In genomic region chr17:10310046-10310445, GRCm38 (mm10) we compare ENCODE assay signal across 17 mouse cellular contexts. TPM values are rescaled to one million over a fixed set of nuclear protein-coding genes. Genes with fewer than 3 reads are reported as not detected.
DNase-seq lines count a peak whose midpoint lies in the region; ATAC-seq and TF ChIP-seq lines count a peak whose summit lies in the region.
"Had no signal": no experiment of that assay in that cellular context is flagged by ENCODE, and none has a peak within 500 bp of the region (broad histone marks: within the 10 kb centered on the region; RNA-seq: fewer than 3 reads in every experiment).

No protein-coding gene starts in this region.

- intact Hi-C loops in heart, postnatal 10 days (cut with DNase I): loop anchor here (5.0 kb wide), 2 partner anchors 468 to 1143 kb away; no protein-coding TSS in a partner anchor

- H3K27me3 ChIP-seq in heart, embryonic 12.5 days (replicated peaks): no peaks in the 10 kb centered on the region
- no peaks in the 10 kb centered on the region for H3K27me3 ChIP-seq in liver, adult 2 months (ENCODE audit: control insufficient read depth, insufficient read depth, low read length)
- no peaks in the 10 kb centered on the region for H3K27me3 ChIP-seq in liver, embryonic 11.5 days (replicated peaks; ENCODE audit: control insufficient read depth, insufficient read depth, low read length)
- H3K27me3 ChIP-seq in hindbrain, embryonic 14.5 days (ENCODE audit: control insufficient read depth, insufficient read depth, low read length): no peaks in the 10 kb centered on the region
- H3K27me3 ChIP-seq in myocyte (ENCODE audit: control insufficient read depth, insufficient read depth, insufficient read length): no peaks in the 10 kb centered on the region
- H3K27me3 ChIP-seq: forebrain, embryonic 13.5 days had no signal

- H3K36me3 ChIP-seq in heart, embryonic 12.5 days: peaks cover 5% of the 10 kb centered on the region; the same call in 1 of the 2 replicates
- no peaks in the 10 kb centered on the region for H3K36me3 ChIP-seq in liver, adult 2 months (ENCODE audit: control insufficient read depth, insufficient read depth, low read length)
- H3K36me3 ChIP-seq in liver, embryonic 11.5 days (ENCODE audit: control insufficient read depth, insufficient read depth, low read length): no peaks in the 10 kb centered on the region
- H3K36me3 ChIP-seq in hindbrain, embryonic 14.5 days (replicated peaks; ENCODE audit: control insufficient read depth, insufficient read depth): no peaks in the 10 kb centered on the region
- no peaks in the 10 kb centered on the region for H3K36me3 ChIP-seq in myocyte (ENCODE audit: control insufficient read depth, insufficient read depth)

- no peak overlapping the region for H3K27ac ChIP-seq in heart, embryonic 12.5 days (ENCODE audit: poor library complexity, severe bottlenecking)
- no peak overlapping the region for H3K27ac ChIP-seq in liver, adult 2 months (replicated peaks; ENCODE audit: insufficient read depth, low read depth, low read length)
- no peak overlapping the region for H3K27ac ChIP-seq in liver, embryonic 11.5 days (ENCODE audit: low read depth, low read length)
- no peak overlapping the region for H3K27ac ChIP-seq in hindbrain, embryonic 14.5 days
- H3K27ac ChIP-seq: forebrain, embryonic 13.5 days; liver, embryonic 14.5 days had no signal

- no peak overlapping the region for H3K4me3 ChIP-seq in heart, embryonic 12.5 days
- H3K4me3 ChIP-seq in liver, adult 2 months (ENCODE audit: insufficient read depth, low read depth, low read length): no peak overlapping the region
- no peak overlapping the region for H3K4me3 ChIP-seq in liver, embryonic 11.5 days (ENCODE audit: low read depth, low read length)
- H3K4me3 ChIP-seq in hindbrain, embryonic 14.5 days (replicated peaks; ENCODE audit: low read length): no peak overlapping the region
- H3K4me3 ChIP-seq in myocyte: no peak overlapping the region

- 0 out of 2 replicates have a peak overlapping the region, but pooled peaks have one; percentile 21 for H3K4me2 ChIP-seq in heart, embryonic 12.5 days
- no peak overlapping the region for H3K4me2 ChIP-seq in liver, embryonic 11.5 days
- peak overlapping the region; percentile 48 for H3K4me2 ChIP-seq in hindbrain, embryonic 14.5 days (replicated peaks)
- peak overlapping the region; percentile 62 for H3K4me2 ChIP-seq in myocyte (ENCODE audit: low read depth)

- TF ChIP-seq CTCF in liver, adult 2 months (IDR thresholded peaks at IDR 0.05; ENCODE audit: low read depth, low read length): no peak

- peaks cover 17% of the 10 kb centered on the region for H3K79me2 ChIP-seq in liver, adult 2 months (ENCODE audit: control insufficient read depth, insufficient read depth, low read length)
- H3K79me2 ChIP-seq in myocyte (ENCODE audit: control insufficient read depth, insufficient read depth): peaks cover 100% of the 10 kb centered on the region

- no peak for TF ChIP-seq POLR2A in liver, adult 2 months (IDR thresholded peaks at IDR 0.05; ENCODE audit: extremely low read depth, insufficient read depth, low read length)
- TF ChIP-seq POLR2A in myocyte (IDR thresholded peaks at IDR 0.05; ENCODE audit: insufficient read length, low read depth): no peak

- no peak overlapping the region for H3K9ac ChIP-seq in heart, embryonic 12.5 days
- no peak overlapping the region for H3K9ac ChIP-seq in liver, adult 2 months (ENCODE audit: low read depth, low read length)
- no peak overlapping the region for H3K9ac ChIP-seq in liver, embryonic 11.5 days (ENCODE audit: low read depth, low read length)
- no peak overlapping the region; the same call in 1 of the 2 replicates for H3K9ac ChIP-seq in hindbrain, embryonic 14.5 days
- H3K9ac ChIP-seq: forebrain, embryonic 13.5 days; liver, embryonic 14.5 days had no signal

- ATAC-seq in heart, embryonic 12.5 days (ENCODE audit: insufficient number of reproducible peaks, low FRiP score): no peak
- ATAC-seq in liver, embryonic 11.5 days (replicated peaks; ENCODE audit: low FRiP score): no peak
- no peak for ATAC-seq in hindbrain, embryonic 14.5 days (ENCODE audit: low FRiP score)
- ATAC-seq: CD4-positive, CD25-positive, alpha-beta regulatory T cell, adult 4 months; intestine, postnatal 0 days had no signal

- H3K9me3 ChIP-seq in heart, embryonic 12.5 days (replicated peaks): no peaks in the 10 kb centered on the region
- no peaks in the 10 kb centered on the region for H3K9me3 ChIP-seq in liver, embryonic 11.5 days (ENCODE audit: control insufficient read depth, low read length)
- no peaks in the 10 kb centered on the region for H3K9me3 ChIP-seq in hindbrain, embryonic 14.5 days (ENCODE audit: control insufficient read depth, low read length)
- H3K9me3 ChIP-seq: forebrain, embryonic 13.5 days had no signal

- no peak for DNase-seq in heart, postnatal 10 days
- peak; percentile 41 for DNase-seq in liver, adult 2 months (ENCODE audit: extremely low read depth, low read depth, low spot score)
- DNase-seq in liver, embryonic 11.5 days (ENCODE audit: low spot score): no peak
- no peak for DNase-seq in hindbrain, embryonic 14.5 days (ENCODE audit: low spot score)
- DNase-seq in frontal cortex, postnatal 25 days (ENCODE audit: low spot score in 2 of 2): no peak
- DNase-seq: cerebellum, adult 11 months; gastrocnemius, postnatal 36 days; kidney, postnatal 14 days; lung, postnatal 36 days; right cerebral cortex, postnatal 14 days; thymus, adult 2 months had no signal

- H3K4me1 ChIP-seq in heart, embryonic 12.5 days (replicated peaks): peaks cover 19% of the 10 kb centered on the region
- peaks cover 36% of the 10 kb centered on the region for H3K4me1 ChIP-seq in liver, adult 2 months (ENCODE audit: control insufficient read depth, insufficient read depth, low read length)
- peaks cover 18% of the 10 kb centered on the region for H3K4me1 ChIP-seq in liver, embryonic 11.5 days (replicated peaks; ENCODE audit: control insufficient read depth, insufficient read depth, low read length)
- H3K4me1 ChIP-seq in hindbrain, embryonic 14.5 days (replicated peaks; ENCODE audit: control insufficient read depth, insufficient read depth, low read length): peaks cover 23% of the 10 kb centered on the region

- 40% methylated on average over 1 of the region's 1 CpGs for WGBS in heart, embryonic 12.5 days
- WGBS in liver, adult 2 months: 20% methylated on average over 1 of the region's 1 CpGs
- 68% methylated on average over 1 of the region's 1 CpGs for WGBS in liver, embryonic 11.5 days
- 42% methylated on average over 1 of the region's 1 CpGs for WGBS in hindbrain, embryonic 14.5 days

- H3ac ChIP-seq in myocyte (ENCODE audit: control insufficient read depth, insufficient read length): no peak overlapping the region

TF ChIP-seq in myocyte, 11 proteins besides CTCF, POLR2A, EP300 and RAD21:
- TF ChIP-seq CEBPB (IDR thresholded peaks at IDR 0.05; ENCODE audit: insufficient read depth, poor library complexity, severe bottlenecking): no peak

RNA-seq across cellular contexts. Expression of gene Qk, which starts 9.6 kb away (rescaled TPM):
- 41.5 and 44.9 TPM in 2 replicates for polyA plus RNA-seq in heart, embryonic 12.5 days (2016; fragmentation: Nextera tagmentation; extraction: Ambion mirVana)
- total RNA-seq in heart, postnatal 10 days (2021): 100 to 1,000 TPM; 548 to 551 TPM
- total RNA-seq in liver, adult 2 months (2014; rRNA removed): 30.4 and 33.1 TPM in 2 replicates
- 52.4 and 58.7 TPM in 2 replicates for polyA plus RNA-seq in liver, adult 2 months (2012; rRNA removed)
- polyA plus RNA-seq in liver, embryonic 11.5 days (2014; fragmentation: Nextera tagmentation; extraction: Ambion mirVana): 18.2 and 20.3 TPM in 2 replicates
- polyA plus RNA-seq in hindbrain, embryonic 14.5 days (2014; fragmentation: Nextera tagmentation; extraction: Ambion mirVana): 59.4 and 63.8 TPM in 2 replicates
- 85.6 TPM for polyA plus RNA-seq in myocyte (2012; fragmentation: generic; extraction: Trizol)
